Mouse (Mus musculus) testis, adult 2 months (tissue): ENCODE results near the gene Vwa3b.

Experiments
- CTCF ChIP-seq: fragments of 200-500 bp; IDR thresholded peaks from 2 replicates; pipeline ENCODE4 v1.5.1; 2012; ENCODE audit warnings: low read depth, mild to moderate bottlenecking, inconsistent platforms, low read length, moderate library complexity; ENCODE audit not compliant: control insufficient read depth, insufficient read depth, insufficient replicate concordance
- POLR2A ChIP-seq: fragments of 200-500 bp; IDR thresholded peaks from 2 replicates; pipeline ENCODE4 v1.6.1; 2012; ENCODE audit warnings: low read depth, mild to moderate bottlenecking, inconsistent platforms, low read length, moderate library complexity; ENCODE audit not compliant: control insufficient read depth

DNA sequence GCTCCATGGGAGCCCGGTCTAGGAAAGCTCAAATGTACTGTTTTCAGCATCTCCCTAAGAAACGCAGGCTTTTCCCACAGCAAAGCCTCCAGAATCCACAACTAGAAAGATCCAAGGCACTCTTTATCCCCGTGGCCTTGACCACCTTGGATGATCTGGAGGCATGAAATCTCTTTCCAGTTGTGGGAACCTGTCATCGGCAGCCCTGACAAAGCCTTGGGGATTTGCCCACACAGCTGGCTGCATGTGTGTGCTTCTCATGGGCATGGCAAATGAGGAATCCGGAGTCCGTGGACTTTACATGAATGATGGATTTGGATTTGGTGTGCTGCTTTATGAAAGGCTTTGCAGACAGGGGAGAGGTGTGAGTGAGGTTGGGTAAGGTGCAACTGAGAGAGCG, 141.5 kb downstream of the Vwa3b start:
- TF ChIP-seq POLR2A (no peak), CTCF (no peak)
